Mouse (Mus musculus) limb, embryonic 14.5 days (tissue): ENCODE measurements at regions not wholly inside any gene's neighbourhood (a gene's known extent, or its start where the extent isn't known, plus 50 kb on each side); places are given as distances from the start of the nearest gene placed in this dataset.

Source experiments
- ATAC-seq: fragments of 200-750 bp; cut with Nextera tagmentation; 2 replicates; pipeline ENCODE4 v1.8.0; 2017; ENCODE audit warnings: low read depth, moderate number of reproducible peaks, moderate TSS enrichment; ENCODE audit not compliant: low FRiP score
- DNase-seq: peaks from one replicate; pipeline ENCODE4 v3.0.0-alpha.2; 2015; ENCODE audit warnings: low spot score
- H3K27ac ChIP-seq: fragments of 300-500 bp; sonication (generic); replicated peaks from 2 replicates; pipeline ENCODE4 v1.5.1; 2014; ENCODE audit warnings: low read depth, mild to moderate bottlenecking, low read length, moderate library complexity, mixed read lengths
- H3K27me3 ChIP-seq: fragments of 300-500 bp; sonication (generic); 2 replicates; pipeline ENCODE4 v1.6.1; 2014; ENCODE audit warnings: low read length, mixed read lengths; ENCODE audit not compliant: control insufficient read depth, insufficient read depth
- H3K36me3 ChIP-seq: fragments of 300-500 bp; sonication (generic); 2 replicates; pipeline ENCODE4 v1.6.1; 2014; ENCODE audit warnings: mild to moderate bottlenecking, low read length, moderate library complexity, mixed read lengths; ENCODE audit not compliant: control insufficient read depth, insufficient read depth
- H3K4me1 ChIP-seq: fragments of 300-500 bp; sonication (generic); 2 replicates; pipeline ENCODE4 v1.6.1; 2014; ENCODE audit warnings: antibody characterized with exemption, low read length, mixed read lengths; ENCODE audit not compliant: control insufficient read depth, insufficient read depth
- H3K4me2 ChIP-seq: fragments of 300-500 bp; sonication (generic); replicated peaks from 2 replicates; pipeline ENCODE4 v1.6.1; 2014; ENCODE audit warnings: low read depth, mild to moderate bottlenecking, low read length, moderate library complexity; ENCODE audit not compliant: severe bottlenecking
- H3K4me3 ChIP-seq: fragments of 300-500 bp; sonication (generic); replicated peaks from 2 replicates; pipeline ENCODE4 v1.5.1; 2014; ENCODE audit warnings: low read length
- H3K9ac ChIP-seq: fragments of 300-500 bp; sonication (generic); 2 replicates; pipeline ENCODE4 v1.6.1; 2014; ENCODE audit warnings: mild to moderate bottlenecking, low read depth, low read length, moderate library complexity; ENCODE audit not compliant: severe bottlenecking
- H3K9me3 ChIP-seq: fragments of 300-500 bp; sonication (generic); 2 replicates; pipeline ENCODE4 v1.6.1; 2016; ENCODE audit warnings: low read length; ENCODE audit not compliant: control insufficient read depth
- POLR2A ChIP-seq: fragments of 200-500 bp; IDR thresholded peaks from 2 replicates; pipeline ENCODE4 v1.8.0; 2012; ENCODE audit warnings: inconsistent platforms, mild to moderate bottlenecking, moderate library complexity, borderline replicate concordance; ENCODE audit not compliant: insufficient read depth, insufficient read length; ENCODE audit errors: extremely low read depth
- WGBS: fragments of 180-500 bp; shearing (Covaris S2); extraction: QIAGEN DNeasy Blood & Tissue Kit; methylation state at CpG from one replicate; pipeline ENCODE4 v1.1.7; 2014; 5-methylcytosine and 5-hydroxymethylcytosine counted together

GRCm38 (mm10) chr19:56201007-56201682 lies 85.8 kb upstream of the Habp2 start:
- H3K4me1 ChIP-seq: peaks cover 18% of the 10 kb centered on the region; the same call in 1 of the 2 replicates
- WGBS: 83% methylated on average over 9 of the region's 9 CpGs
- H3K27ac ChIP-seq: no peak overlapping the region
- ATAC-seq (no peak), DNase-seq (no peak)
- TF ChIP-seq POLR2A: no peak
- no peaks in the 10 kb centered on the region for H3K9me3 ChIP-seq
- H3K36me3 ChIP-seq: no peaks in the 10 kb centered on the region
- H3K4me2 ChIP-seq: no peak overlapping the region
- H3K9ac ChIP-seq: no peak overlapping the region
- no peaks in the 10 kb centered on the region; the same call in 1 of the 2 replicates for H3K27me3 ChIP-seq
- H3K4me3 ChIP-seq: no peak overlapping the region

GRCm38 (mm10) chr19:56201738-56202480 lies 85.0 kb upstream of the Habp2 start:
- no peak overlapping the region for H3K4me3 ChIP-seq
- no peaks in the 10 kb centered on the region; the same call in 1 of the 2 replicates for H3K27me3 ChIP-seq
- H3K9ac ChIP-seq: no peak overlapping the region
- ATAC-seq (peak; percentile 70; the same call in 1 of the 2 replicates), DNase-seq (peak; percentile 75)
- H3K27ac ChIP-seq: no peak overlapping the region
- TF ChIP-seq POLR2A: no peak
- H3K4me2 ChIP-seq: no peak overlapping the region
- no peaks in the 10 kb centered on the region for H3K9me3 ChIP-seq
- H3K4me1 ChIP-seq: peaks cover 15% of the 10 kb centered on the region; the same call in 1 of the 2 replicates
- H3K36me3 ChIP-seq: no peaks in the 10 kb centered on the region

- no peak overlapping the region for H3K4me3 ChIP-seq
- no peaks in the 10 kb centered on the region for H3K9me3 ChIP-seq
- TF ChIP-seq POLR2A: no peak
- H3K9ac ChIP-seq: no peak overlapping the region
- no peaks in the 10 kb centered on the region; the same call in 1 of the 2 replicates for H3K27me3 ChIP-seq
- no peak overlapping the region for H3K4me2 ChIP-seq
- DNase-seq (no peak), ATAC-seq (no peak)
- peaks cover 15% of the 10 kb centered on the region for H3K4me1 ChIP-seq
- WGBS: 65% methylated on average over 9 of the region's 9 CpGs
- H3K36me3 ChIP-seq: no peaks in the 10 kb centered on the region
- H3K27ac ChIP-seq: no peak overlapping the region
Measured at GRCm38 (mm10) chr19:56202481-56203130, 84.3 kb upstream of the Habp2 start.

GRCm38 (mm10) chr19:56218536-56218935 lies 68.4 kb upstream of the Habp2 start:
- Histone ChIP-seq H3K4me1 (peaks cover 19% of the 10 kb centered on the region), H3K9me3 (no peaks in the 10 kb centered on the region), H3K27me3 (0 out of 2 replicates have a peak, but pooled peaks cover 7% of the 10 kb centered on the region), H3K4me3 (no peak overlapping the region), H3K36me3 (no peaks in the 10 kb centered on the region), H3K9ac (no peak overlapping the region), H3K27ac (no peak overlapping the region), H3K4me2 (no peak overlapping the region)
- no peak for TF ChIP-seq POLR2A
- no peak for DNase-seq
- ATAC-seq: no peak
- 39% methylated on average over 6 of the region's 6 CpGs for WGBS

- H3K9me3 ChIP-seq: no peaks in the 10 kb centered on the region
- no peak overlapping the region for H3K27ac ChIP-seq
- no peak overlapping the region for H3K9ac ChIP-seq
- H3K27me3 ChIP-seq: 0 out of 2 replicates have a peak, but pooled peaks cover 7% of the 10 kb centered on the region
- no peak overlapping the region for H3K4me2 ChIP-seq
- 55% methylated on average over 15 of the region's 15 CpGs for WGBS
- TF ChIP-seq POLR2A: no peak
- peaks cover 25% of the 10 kb centered on the region for H3K4me1 ChIP-seq
- ATAC-seq: no peak
- H3K36me3 ChIP-seq: no peaks in the 10 kb centered on the region
- no peak overlapping the region for H3K4me3 ChIP-seq
- no peak for DNase-seq
Measured at GRCm38 (mm10) chr19:56220724-56221407, 66.1 kb upstream of the Habp2 start.
